In genomic region chr12:4784466-4784865, GRCm38 (mm10) we compare ENCODE assay signal across 26 mouse cellular contexts. TPM values are rescaled to one million over a fixed set of nuclear protein-coding genes. Genes with fewer than 3 reads are reported as not detected.
"Had no signal": no experiment of that assay in that cellular context is flagged by ENCODE, and none has a peak within 500 bp of the region (broad histone marks: within the 10 kb centered on the region; RNA-seq: fewer than 3 reads in every experiment).

No protein-coding gene starts in this region.

- H3K4me2 ChIP-seq: heart, embryonic 11.5 days; heart, embryonic 13.5 days; heart, embryonic 15.5 days; hindbrain, embryonic 13.5 days; hindbrain, embryonic 15.5 days; limb, embryonic 13.5 days; liver, embryonic 11.5 days; liver, embryonic 13.5 days; liver, embryonic 15.5 days had no signal

- DNase-seq: gastrocnemius, postnatal 14 days; gastrocnemius, postnatal 36 days; heart, adult 2 months; heart, postnatal 14 days; heart, postnatal 36 days; kidney, adult 11 months; kidney, adult 8-10 months; kidney, postnatal 10 days; kidney, postnatal 36 days; layer of hippocampus, adult 9-11 months; layer of hippocampus, postnatal 36 days; liver; liver, embryonic 13.5 days had no signal

- H3K27ac ChIP-seq: heart, adult 2 months; heart, embryonic 13.5 days; heart, embryonic 15.5 days; hindbrain, embryonic 13.5 days; hindbrain, embryonic 15.5 days; hindbrain, postnatal 0 days; left cerebral cortex, adult 2 months; limb, embryonic 13.5 days; liver, embryonic 13.5 days; liver, embryonic 15.5 days had no signal

- H3K4me1 ChIP-seq: heart, embryonic 13.5 days; heart, embryonic 15.5 days; hindbrain, embryonic 13.5 days; hindbrain, embryonic 15.5 days; limb, embryonic 13.5 days; liver, embryonic 13.5 days; liver, embryonic 15.5 days had no signal

- ATAC-seq: hindbrain, postnatal 0 days; intestine, embryonic 16.5 days had no signal

- H3K4me3 ChIP-seq: heart, adult 2 months; heart, embryonic 13.5 days; heart, embryonic 15.5 days; hindbrain, embryonic 13.5 days; hindbrain, embryonic 15.5 days; left cerebral cortex, adult 2 months; limb, embryonic 13.5 days; liver, embryonic 13.5 days; liver, embryonic 15.5 days had no signal

- H3K36me3 ChIP-seq: heart, embryonic 13.5 days; heart, embryonic 15.5 days; hindbrain, embryonic 13.5 days; hindbrain, embryonic 15.5 days; limb, embryonic 13.5 days; liver, embryonic 13.5 days; liver, embryonic 15.5 days had no signal

- H3K9ac ChIP-seq: heart, embryonic 13.5 days; heart, embryonic 15.5 days; hindbrain, embryonic 13.5 days; hindbrain, embryonic 15.5 days; limb, embryonic 13.5 days; liver, embryonic 13.5 days; liver, embryonic 15.5 days had no signal

- H3K27me3 ChIP-seq: heart, embryonic 13.5 days; heart, embryonic 15.5 days; hindbrain, embryonic 13.5 days; hindbrain, embryonic 15.5 days; limb, embryonic 13.5 days; liver, embryonic 13.5 days; liver, embryonic 15.5 days had no signal

- H3K9me3 ChIP-seq: heart, embryonic 13.5 days; heart, embryonic 15.5 days; hindbrain, embryonic 13.5 days; hindbrain, embryonic 15.5 days; limb, embryonic 13.5 days; liver, embryonic 13.5 days; liver, embryonic 15.5 days had no signal

RNA-seq across cellular contexts. Expression of gene Fam228a, which starts 46.2 kb away (rescaled TPM):
- total RNA-seq: gastrocnemius, postnatal 36 days; heart, adult 2 months; heart, postnatal 36 days; hematopoietic stem cell, adult 5-6 weeks had no signal
- polyA plus RNA-seq: large intestine, adult 2 months had no signal
